ENCODE assay signal across 8 mouse cellular contexts in the genomic region with DNA sequence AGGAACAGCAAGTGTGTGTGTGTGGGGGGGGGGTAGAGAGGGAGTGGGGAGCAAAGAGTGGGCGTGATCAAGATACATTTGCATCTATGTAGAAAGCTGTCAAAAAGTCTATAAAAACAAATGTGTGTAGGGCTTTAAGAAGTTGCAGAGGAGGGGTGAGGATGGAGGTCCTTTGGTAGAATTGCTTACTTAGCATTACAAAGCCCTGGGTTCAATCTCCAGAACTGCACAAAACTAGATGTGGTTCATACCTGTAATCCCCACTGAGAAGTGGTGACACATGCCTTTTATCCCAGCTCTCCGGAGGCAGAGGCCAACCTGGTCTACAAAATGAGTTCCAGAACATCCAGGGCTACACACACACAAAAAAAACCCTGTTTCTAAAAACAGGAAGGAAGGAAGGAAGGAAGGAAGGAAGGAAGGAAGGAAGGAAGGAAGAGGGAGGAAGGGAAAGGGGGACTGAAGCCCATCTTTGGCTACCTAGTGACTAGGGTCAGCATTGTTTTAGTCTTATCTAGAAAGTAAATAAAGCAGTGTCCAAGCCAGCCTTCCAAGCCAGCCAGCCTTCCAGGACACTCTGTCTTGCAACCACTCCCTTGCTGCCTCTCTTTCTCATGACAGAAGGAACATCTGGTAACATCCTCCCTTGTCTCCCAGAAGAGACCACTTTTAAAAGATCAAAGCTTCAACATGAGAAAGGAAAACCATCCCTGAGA. TPM values are rescaled to one million over a fixed set of nuclear protein-coding genes. Genes with fewer than 3 reads are reported as not detected.
A peak's percentile ranks its signal among the peaks of the same experiment; 100 is the strongest.
DNase-seq lines count a peak whose midpoint lies in the region; ATAC-seq and TF ChIP-seq lines count a peak whose summit lies in the region.

No protein-coding gene starts in this region.

- DNase-seq in hindbrain, embryonic 10.5 days (ENCODE audit: low spot score) = no peak
- no peak for DNase-seq in hindbrain, embryonic 11.5 days (ENCODE audit: low spot score)
- DNase-seq in intestine, embryonic 14.5 days (ENCODE audit: low spot score) = no peak
- no peak for DNase-seq in left cerebral cortex, adult 2 months (ENCODE audit: extremely low spot score in 1 of 2, low spot score in 2 of 2)
- DNase-seq in layer of hippocampus, adult 11-12 months (ENCODE audit: low spot score) = no peak
- DNase-seq in frontal cortex, adult 2 months (ENCODE audit: extremely low spot score in 1 of 2, low spot score in 1 of 2) = no peak

- TF ChIP-seq CTCF in left cerebral cortex, adult 2 months (IDR thresholded peaks at IDR 0.05) = no peak

- ATAC-seq in hindbrain, embryonic 11.5 days (ENCODE audit: low FRiP score) = no peak
- ATAC-seq in embryonic facial prominence, embryonic 12.5 days (ENCODE audit: insufficient number of reproducible peaks, insufficient read depth, low FRiP score, low TSS enrichment) = no peak
- ATAC-seq in intestine, embryonic 14.5 days (replicated peaks; ENCODE audit: low FRiP score, low TSS enrichment, low read depth) = no peak
- ATAC-seq in midbrain, embryonic 15.5 days (replicated peaks) = no peak

- intact Hi-C loops in left cerebral cortex, adult 2 months (cut with DNase I) = loop anchor here (5.0 kb wide), 1 partner anchor 50 kb away; no protein-coding TSS in a partner anchor

- no peak overlapping the region; the same call in 1 of the 2 replicates for H3K4me2 ChIP-seq in hindbrain, embryonic 11.5 days (replicated peaks; ENCODE audit: low read depth, low read length)
- peak overlapping the region; percentile 93 for H3K4me2 ChIP-seq in embryonic facial prominence, embryonic 12.5 days (replicated peaks)
- peak overlapping the region; percentile 96 for H3K4me2 ChIP-seq in intestine, embryonic 14.5 days (ENCODE audit: low read length)
- H3K4me2 ChIP-seq in midbrain, embryonic 15.5 days = peak overlapping the region; percentile 95

- H3K4me1 ChIP-seq in hindbrain, embryonic 10.5 days (replicated peaks) = peaks cover 80% of the 10 kb centered on the region
- H3K4me1 ChIP-seq in hindbrain, embryonic 11.5 days (replicated peaks; ENCODE audit: control insufficient read depth, insufficient read depth, low read length) = peaks cover 12% of the 10 kb centered on the region
- H3K4me1 ChIP-seq in embryonic facial prominence, embryonic 12.5 days = peaks cover 43% of the 10 kb centered on the region
- peaks cover 30% of the 10 kb centered on the region for H3K4me1 ChIP-seq in intestine, embryonic 14.5 days (replicated peaks; ENCODE audit: control insufficient read depth, insufficient read depth, low read length)
- H3K4me1 ChIP-seq in midbrain, embryonic 15.5 days = peaks cover 41% of the 10 kb centered on the region

- peaks cover 29% of the 10 kb centered on the region for H3K27me3 ChIP-seq in hindbrain, embryonic 10.5 days (ENCODE audit: insufficient read depth, poor library complexity, severe bottlenecking)
- H3K27me3 ChIP-seq in hindbrain, embryonic 11.5 days (ENCODE audit: control insufficient read depth, insufficient read depth, low read length) = peaks cover 8% of the 10 kb centered on the region; the same call in 1 of the 2 replicates
- no peaks in the 10 kb centered on the region for H3K27me3 ChIP-seq in embryonic facial prominence, embryonic 12.5 days
- H3K27me3 ChIP-seq in intestine, embryonic 14.5 days (replicated peaks; ENCODE audit: control insufficient read depth, insufficient read depth, low read length) = no peaks in the 10 kb centered on the region
- peaks cover 7% of the 10 kb centered on the region; the same call in 1 of the 2 replicates for H3K27me3 ChIP-seq in midbrain, embryonic 15.5 days (replicated peaks)

- H3K4me3 ChIP-seq in hindbrain, embryonic 10.5 days = peak overlapping the region; percentile 78
- H3K4me3 ChIP-seq in hindbrain, embryonic 11.5 days (ENCODE audit: low read depth, low read length) = no peak overlapping the region
- H3K4me3 ChIP-seq in embryonic facial prominence, embryonic 12.5 days = peak overlapping the region; percentile 73
- no peak overlapping the region for H3K4me3 ChIP-seq in intestine, embryonic 14.5 days (ENCODE audit: low read depth, low read length)
- peak overlapping the region; percentile 79 for H3K4me3 ChIP-seq in midbrain, embryonic 15.5 days
- H3K4me3 ChIP-seq in left cerebral cortex, adult 2 months = no peak overlapping the region

- no peaks in the 10 kb centered on the region for H3K9me3 ChIP-seq in hindbrain, embryonic 10.5 days
- no peaks in the 10 kb centered on the region for H3K9me3 ChIP-seq in hindbrain, embryonic 11.5 days (ENCODE audit: control insufficient read depth, low read length)
- H3K9me3 ChIP-seq in embryonic facial prominence, embryonic 12.5 days = no peaks in the 10 kb centered on the region
- H3K9me3 ChIP-seq in intestine, embryonic 14.5 days (ENCODE audit: control insufficient read depth, low read length) = no peaks in the 10 kb centered on the region
- no peaks in the 10 kb centered on the region for H3K9me3 ChIP-seq in midbrain, embryonic 15.5 days

- WGBS in hindbrain, embryonic 10.5 days = 87% methylated on average over 2 of the region's 2 CpGs
- 90% methylated on average over 2 of the region's 2 CpGs for WGBS in hindbrain, embryonic 11.5 days
- 78% methylated on average over 2 of the region's 2 CpGs for WGBS in embryonic facial prominence, embryonic 12.5 days
- WGBS in intestine, embryonic 14.5 days = 89% methylated on average over 2 of the region's 2 CpGs
- 59% methylated on average over 2 of the region's 2 CpGs for WGBS in midbrain, embryonic 15.5 days

- no peak overlapping the region for H3K27ac ChIP-seq in hindbrain, embryonic 10.5 days
- H3K27ac ChIP-seq in hindbrain, embryonic 11.5 days (ENCODE audit: low read depth, low read length) = no peak overlapping the region
- no peak overlapping the region for H3K27ac ChIP-seq in embryonic facial prominence, embryonic 12.5 days
- H3K27ac ChIP-seq in intestine, embryonic 14.5 days (ENCODE audit: low read depth) = no peak overlapping the region
- no peak overlapping the region for H3K27ac ChIP-seq in midbrain, embryonic 15.5 days
- no peak overlapping the region for H3K27ac ChIP-seq in left cerebral cortex, adult 2 months

- H3K9ac ChIP-seq in hindbrain, embryonic 11.5 days (ENCODE audit: low read depth, low read length) = no peak overlapping the region
- H3K9ac ChIP-seq in embryonic facial prominence, embryonic 12.5 days = 0 out of 2 replicates have a peak overlapping the region, but pooled peaks have one; percentile 88
- no peak overlapping the region for H3K9ac ChIP-seq in intestine, embryonic 14.5 days (ENCODE audit: low read length)
- H3K9ac ChIP-seq in midbrain, embryonic 15.5 days = no peak overlapping the region

- H3K36me3 ChIP-seq in hindbrain, embryonic 10.5 days = peaks cover 9% of the 10 kb centered on the region
- H3K36me3 ChIP-seq in hindbrain, embryonic 11.5 days (ENCODE audit: control insufficient read depth, insufficient read depth, low read length) = no peaks in the 10 kb centered on the region
- no peaks in the 10 kb centered on the region; the same call in 1 of the 2 replicates for H3K36me3 ChIP-seq in embryonic facial prominence, embryonic 12.5 days
- peaks cover 5% of the 10 kb centered on the region; the same call in 1 of the 2 replicates for H3K36me3 ChIP-seq in intestine, embryonic 14.5 days (ENCODE audit: control insufficient read depth, insufficient read depth, low read length)
- H3K36me3 ChIP-seq in midbrain, embryonic 15.5 days (replicated peaks) = no peaks in the 10 kb centered on the region

RNA-seq across cellular contexts. Expression of a gene that starts 5.3 kb away (rescaled TPM):
- polyA plus RNA-seq in hindbrain, embryonic 10.5 days (2016; fragmentation: Nextera tagmentation; extraction: Ambion mirVana) = 3.2 and 3.7 TPM in 2 replicates
- 4.2 and 6.2 TPM in 2 replicates for polyA plus RNA-seq in hindbrain, embryonic 11.5 days (2014; fragmentation: Nextera tagmentation; extraction: Ambion mirVana)
- 8.3 and 9.6 TPM in 2 replicates for polyA plus RNA-seq in embryonic facial prominence, embryonic 12.5 days (2016; fragmentation: Nextera tagmentation; extraction: Ambion mirVana)
- 5.3 and 7.3 TPM in 2 replicates for polyA plus RNA-seq in intestine, embryonic 14.5 days (2014; fragmentation: Nextera tagmentation; extraction: Ambion mirVana)
- polyA plus RNA-seq in midbrain, embryonic 15.5 days (2015; fragmentation: Nextera tagmentation; extraction: Ambion mirVana) = 6.3 and 6.7 TPM in 2 replicates
- total RNA-seq in left cerebral cortex, adult 2 months (2021) = 10 to 100 TPM; 11.0 to 11.6 TPM
- 16.0 and 20.0 TPM in 2 replicates for polyA plus RNA-seq in frontal cortex, adult 2 months (2012; rRNA removed)

Comparison
In these comparisons a context has a peak if more than half of its experiments do, and no peak if none do; other contexts are left out.
1. H3K4me3 ChIP-seq: peak in hindbrain, embryonic 10.5 days (single experiment), embryonic facial prominence, embryonic 12.5 days (single experiment) and midbrain, embryonic 15.5 days (single experiment); none in hindbrain, embryonic 11.5 days (single experiment), intestine, embryonic 14.5 days (single experiment) and left cerebral cortex, adult 2 months (single experiment).